Mouse (Mus musculus): ENCODE measurements around the gene Vwa1. TPM values are rescaled to one million over a fixed set of nuclear protein-coding genes. Genes with fewer than 3 reads are reported as not detected.

The Vwa1 gene
- polyA plus RNA-seq, 1 experiment from 2014 or later, result 34.0 TPM

DNA sequence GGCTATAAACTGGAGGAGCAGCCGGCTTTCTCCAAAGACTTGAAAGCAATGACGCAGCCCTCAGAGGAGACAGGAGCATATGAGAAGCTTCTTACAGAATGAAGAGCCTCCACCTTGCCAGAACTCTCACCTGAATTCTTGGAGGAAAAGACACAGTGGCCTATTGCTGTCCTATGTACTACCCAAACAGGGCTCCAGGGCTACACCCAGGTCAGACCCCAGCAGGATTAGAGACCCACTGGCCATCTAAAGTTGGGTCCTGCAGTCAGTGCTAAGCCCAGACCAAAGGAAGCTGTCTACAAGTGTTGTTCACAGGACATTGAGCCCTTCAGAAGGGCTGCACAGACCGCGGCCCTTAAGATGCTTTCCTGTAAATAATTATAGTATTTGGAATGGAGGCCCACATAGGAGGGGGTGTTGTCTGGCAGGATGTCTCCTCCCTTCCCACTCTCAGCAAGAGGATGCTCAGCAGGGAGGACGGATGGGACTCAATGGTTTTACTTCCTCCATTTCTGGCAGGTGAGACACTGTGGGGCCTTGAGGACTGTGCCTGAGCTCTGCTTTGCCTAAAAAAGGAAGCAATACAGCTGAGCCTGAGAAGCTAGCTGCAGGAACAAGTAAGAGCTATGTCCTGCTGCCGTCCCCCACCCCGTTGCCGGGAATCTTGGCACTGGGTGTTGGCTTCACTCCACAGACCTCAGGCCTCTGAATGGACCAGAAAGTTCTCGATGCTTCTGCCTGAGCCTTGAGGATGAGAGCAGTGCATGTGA lies 658 bp upstream of the Vwa1 start:
- Histone ChIP-seq H3K4me1 (ENCODE audit: control insufficient read depth, insufficient read depth, low read length) (peaks cover 31% of the 10 kb centered on the region), H3K36me3 (ENCODE audit: control insufficient read depth, insufficient read depth, low read length) (no peaks in the 10 kb centered on the region), H3K27me3 (ENCODE audit: control insufficient read depth, insufficient read depth, low read length) (no peaks in the 10 kb centered on the region), H3K4me3 (replicated peaks; ENCODE audit: low read length) (peak overlapping the region; percentile 58), H3K9ac (ENCODE audit: low read length) (peak overlapping the region; percentile 74), H3K9me3 (replicated peaks; ENCODE audit: control insufficient read depth, low read length) (no peaks in the 10 kb centered on the region), H3K27ac (ENCODE audit: low read length) (peak overlapping the region; percentile 94), H3K4me2 (ENCODE audit: low read depth, low read length) (peak overlapping the region; percentile 92)
- peak; percentile 51 for ATAC-seq (ENCODE audit: insufficient read depth, low FRiP score)
- WGBS, result 35% methylated on average over 9 of the region's 9 CpGs

DNA sequence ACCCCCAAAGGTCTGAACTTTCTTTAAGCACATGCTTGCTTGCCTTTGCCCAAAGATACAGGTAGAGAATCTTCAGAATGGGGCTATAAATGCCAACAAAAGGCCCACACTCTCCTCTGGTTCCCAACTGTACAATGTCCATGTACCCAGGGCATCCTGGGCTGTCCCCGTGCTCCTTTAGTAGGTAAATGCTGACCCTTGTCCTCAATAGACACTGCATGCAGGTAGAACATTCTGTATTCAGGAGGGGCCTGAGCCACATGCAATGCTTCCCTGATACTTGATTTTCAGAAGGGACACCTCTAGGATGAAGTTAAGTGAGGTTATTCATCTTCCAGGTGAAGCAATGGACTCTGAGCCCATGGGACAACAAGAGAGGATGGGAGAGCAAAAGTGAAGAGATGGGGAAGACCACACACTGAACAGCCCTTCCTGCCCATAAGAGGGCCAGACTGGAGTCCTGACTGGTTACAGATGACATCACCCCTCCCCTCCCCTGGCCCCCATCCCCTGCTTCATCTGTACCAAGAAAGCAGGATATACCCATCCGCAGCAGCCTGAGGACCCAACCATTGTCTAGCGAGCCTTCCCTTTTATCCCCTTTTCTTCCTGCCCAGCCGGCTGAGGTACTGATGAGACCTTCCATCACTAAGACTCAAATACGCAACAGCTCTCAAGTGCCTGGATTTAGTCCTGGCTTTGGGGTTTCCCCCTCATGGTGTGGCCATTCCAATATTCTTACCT lies 991 bp downstream of the Vwa1 start:
- peaks cover 35% of the 10 kb centered on the region for H3K4me1 ChIP-seq (ENCODE audit: control insufficient read depth, insufficient read depth, low read length)

DNA sequence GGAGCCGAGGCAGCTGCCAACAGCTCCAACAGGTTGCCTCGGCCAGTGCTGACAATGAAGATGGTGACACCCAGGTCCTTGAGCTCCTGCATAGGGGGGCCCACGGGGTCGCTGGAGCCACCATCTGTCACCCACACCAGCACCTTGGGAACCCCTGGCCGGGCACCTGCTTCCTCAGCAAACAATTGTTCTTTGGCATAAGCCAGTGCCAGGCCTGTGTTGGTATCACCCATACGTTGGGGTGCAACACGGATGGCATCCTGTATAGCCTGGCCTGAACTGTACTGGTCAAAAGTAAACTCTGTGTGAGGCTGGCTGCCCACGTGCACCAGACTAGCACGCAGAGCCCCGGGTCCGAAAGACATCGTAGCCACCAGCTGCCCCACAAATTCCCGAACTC lies 1.7 kb downstream of the Vwa1 start:
- 0 out of 2 replicates have a peak overlapping the region, but pooled peaks have one; percentile 58 for H3K4me3 ChIP-seq (replicated peaks; ENCODE audit: low read length)
- H3K27me3 ChIP-seq (ENCODE audit: control insufficient read depth, insufficient read depth, low read length), result no peaks in the 10 kb centered on the region
- WGBS, result 84% methylated on average over 13 of the region's 13 CpGs
- no peak overlapping the region for H3K27ac ChIP-seq (ENCODE audit: low read length)
- peaks cover 32% of the 10 kb centered on the region for H3K4me1 ChIP-seq (ENCODE audit: control insufficient read depth, insufficient read depth, low read length)
- H3K9me3 ChIP-seq (replicated peaks; ENCODE audit: control insufficient read depth, low read length), result no peaks in the 10 kb centered on the region
- no peak for ATAC-seq (ENCODE audit: insufficient read depth, low FRiP score)
- H3K36me3 ChIP-seq (ENCODE audit: control insufficient read depth, insufficient read depth, low read length), result no peaks in the 10 kb centered on the region
- 0 out of 2 replicates have a peak overlapping the region, but pooled peaks have one; percentile 74 for H3K9ac ChIP-seq (ENCODE audit: low read length)
- H3K4me2 ChIP-seq (ENCODE audit: low read depth, low read length), result peak overlapping the region; percentile 92; the same call in 1 of the 2 replicates

More for the DNA sequence above, 991 bp downstream of the Vwa1 start:
- peak overlapping the region; percentile 94; the same call in 1 of the 2 replicates for H3K27ac ChIP-seq (ENCODE audit: low read length)
- no peak for ATAC-seq (ENCODE audit: insufficient read depth, low FRiP score)
- no peaks in the 10 kb centered on the region for H3K27me3 ChIP-seq (ENCODE audit: control insufficient read depth, insufficient read depth, low read length)
- H3K36me3 ChIP-seq (ENCODE audit: control insufficient read depth, insufficient read depth, low read length), result no peaks in the 10 kb centered on the region
- 37% methylated on average over 5 of the region's 5 CpGs for WGBS
- peak overlapping the region; percentile 58 for H3K4me3 ChIP-seq (replicated peaks; ENCODE audit: low read length)
- peak overlapping the region; percentile 74 for H3K9ac ChIP-seq (ENCODE audit: low read length)
- H3K4me2 ChIP-seq (ENCODE audit: low read depth, low read length), result peak overlapping the region; percentile 92
- no peaks in the 10 kb centered on the region for H3K9me3 ChIP-seq (replicated peaks; ENCODE audit: control insufficient read depth, low read length)

DNA sequence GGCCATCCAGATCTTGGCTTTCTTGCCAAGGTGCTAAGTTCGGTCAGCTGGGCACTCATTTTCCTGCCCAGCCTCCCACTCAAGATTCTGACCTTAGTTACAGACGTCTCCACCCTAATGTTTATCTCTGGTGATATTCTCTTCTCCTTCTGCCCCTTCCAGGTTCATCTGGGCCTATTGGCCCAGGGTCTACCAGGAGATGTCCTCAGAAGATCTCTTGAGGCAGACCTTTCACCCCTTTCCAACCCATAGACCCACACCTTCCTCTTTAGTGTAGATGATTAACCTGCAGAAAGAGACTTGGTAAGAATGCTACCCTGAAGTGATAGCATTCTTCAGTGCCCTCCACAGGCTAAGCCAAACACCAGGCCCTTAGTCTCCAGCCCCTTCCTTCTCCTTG lies 2.8 kb downstream of the Vwa1 start:
- Histone ChIP-seq H3K36me3 (ENCODE audit: control insufficient read depth, insufficient read depth, low read length) (no peaks in the 10 kb centered on the region), H3K9ac (ENCODE audit: low read length) (no peak overlapping the region; the same call in 1 of the 2 replicates), H3K27me3 (ENCODE audit: control insufficient read depth, insufficient read depth, low read length) (no peaks in the 10 kb centered on the region), H3K4me3 (replicated peaks; ENCODE audit: low read length) (no peak overlapping the region), H3K9me3 (replicated peaks; ENCODE audit: control insufficient read depth, low read length) (no peaks in the 10 kb centered on the region), H3K4me2 (ENCODE audit: low read depth, low read length) (no peak overlapping the region), H3K4me1 (ENCODE audit: control insufficient read depth, insufficient read depth, low read length) (peaks cover 28% of the 10 kb centered on the region), H3K27ac (ENCODE audit: low read length) (no peak overlapping the region)
- 79% methylated on average over 2 of the region's 2 CpGs for WGBS
- ATAC-seq (ENCODE audit: insufficient read depth, low FRiP score), result no peak

DNA sequence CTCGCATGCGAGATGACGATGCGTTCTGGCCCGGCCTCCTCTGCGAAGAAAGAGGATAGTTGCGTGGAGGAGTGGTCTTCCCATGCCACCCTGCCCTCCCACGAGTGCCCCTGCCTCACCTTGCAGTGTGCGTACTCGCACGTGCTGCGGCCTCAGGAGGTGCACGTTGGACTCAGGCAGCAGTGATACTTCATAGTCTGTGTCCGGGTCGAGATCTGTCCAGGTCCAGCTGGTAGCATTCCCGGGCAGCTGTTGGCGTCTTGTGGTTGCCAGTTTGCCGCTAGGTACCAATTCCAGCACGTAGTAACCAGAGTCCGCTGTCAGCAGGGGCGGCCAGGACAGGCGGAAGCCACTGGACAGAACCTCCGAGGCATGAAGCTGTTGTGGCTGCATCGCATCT lies 3.9 kb downstream of the Vwa1 start:
- Histone ChIP-seq H3K9me3 (replicated peaks; ENCODE audit: control insufficient read depth, low read length) (no peaks in the 10 kb centered on the region), H3K4me2 (ENCODE audit: low read depth, low read length) (peak overlapping the region; percentile 81), H3K27ac (ENCODE audit: low read length) (no peak overlapping the region), H3K4me1 (ENCODE audit: control insufficient read depth, insufficient read depth, low read length) (peaks cover 20% of the 10 kb centered on the region), H3K36me3 (ENCODE audit: control insufficient read depth, insufficient read depth, low read length) (no peaks in the 10 kb centered on the region), H3K27me3 (ENCODE audit: control insufficient read depth, insufficient read depth, low read length) (no peaks in the 10 kb centered on the region), H3K9ac (ENCODE audit: low read length) (peak overlapping the region; percentile 79), H3K4me3 (replicated peaks; ENCODE audit: low read length) (peak overlapping the region; percentile 48)
- 37% methylated on average over 24 of the region's 24 CpGs for WGBS
- ATAC-seq (ENCODE audit: insufficient read depth, low FRiP score), result no peak

DNA sequence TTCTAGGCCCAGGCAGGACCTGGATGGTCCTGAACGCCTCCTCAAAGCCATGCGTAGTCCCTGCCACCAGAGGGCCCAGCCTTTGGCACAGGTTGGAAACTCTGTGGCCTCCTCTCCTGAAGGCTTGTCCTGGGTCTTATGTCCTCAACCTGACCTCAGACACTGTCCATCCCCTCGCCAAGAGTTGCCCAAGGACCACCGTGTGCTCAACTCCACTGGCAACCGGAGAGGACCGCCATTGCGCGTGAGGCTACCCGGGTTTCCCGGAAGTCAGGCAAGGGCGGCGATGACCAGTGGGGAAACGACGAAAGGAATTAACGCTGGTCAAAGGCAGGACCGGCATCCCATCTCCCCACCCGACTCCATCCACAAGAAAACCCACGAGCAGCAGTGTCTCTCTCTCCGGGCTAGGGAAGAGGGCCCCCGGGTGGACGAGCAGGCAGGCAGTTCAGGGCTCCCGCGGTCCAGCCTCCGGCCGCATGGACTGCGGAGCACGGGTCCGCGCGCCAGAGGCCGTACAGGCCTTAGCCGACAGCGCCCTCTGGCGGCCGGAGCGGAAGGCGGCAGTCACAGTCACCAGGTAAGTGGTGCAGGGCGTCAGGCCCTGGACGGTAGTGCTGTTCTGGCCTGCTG lies 4.5 kb downstream of the Vwa1 start:
- peaks cover 14% of the 10 kb centered on the region for H3K4me1 ChIP-seq (ENCODE audit: control insufficient read depth, insufficient read depth, low read length)
- H3K9ac ChIP-seq (ENCODE audit: low read length), result peak overlapping the region; percentile 79
- WGBS, result under 1% methylated on average over 39 of the region's 39 CpGs
- peak overlapping the region; percentile 81 for H3K4me2 ChIP-seq (ENCODE audit: low read depth, low read length)
- H3K9me3 ChIP-seq (replicated peaks; ENCODE audit: control insufficient read depth, low read length), result no peaks in the 10 kb centered on the region
- peak; percentile 88 for ATAC-seq (ENCODE audit: insufficient read depth, low FRiP score)
- no peaks in the 10 kb centered on the region for H3K27me3 ChIP-seq (ENCODE audit: control insufficient read depth, insufficient read depth, low read length)
- no peaks in the 10 kb centered on the region for H3K36me3 ChIP-seq (ENCODE audit: control insufficient read depth, insufficient read depth, low read length)
- H3K4me3 ChIP-seq (replicated peaks; ENCODE audit: low read length), result peak overlapping the region; percentile 48
- peak overlapping the region; percentile 70 for H3K27ac ChIP-seq (ENCODE audit: low read length)

DNA sequence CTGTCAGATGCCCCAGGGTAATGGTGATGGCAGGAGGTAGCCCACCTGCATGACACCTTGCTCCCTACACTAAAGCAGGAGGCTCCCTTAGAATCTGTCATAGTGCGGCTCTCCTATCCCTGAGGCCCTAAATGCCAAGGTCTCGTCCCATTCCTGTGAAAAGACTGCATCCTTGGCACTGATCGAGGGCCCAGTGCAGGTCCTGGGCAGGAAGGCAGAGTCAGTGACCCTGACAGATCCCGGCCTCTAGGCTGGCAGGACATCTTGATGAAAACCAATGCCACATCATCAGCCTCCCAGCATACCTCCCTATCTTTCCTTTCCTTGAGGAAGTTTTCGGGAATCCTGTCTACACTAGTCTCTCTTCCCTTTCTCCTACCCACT lies 5.0 kb downstream of the Vwa1 start:
- no peaks in the 10 kb centered on the region for H3K9me3 ChIP-seq (replicated peaks; ENCODE audit: control insufficient read depth, low read length)
- 66% methylated on average over 5 of the region's 5 CpGs for WGBS
- no peaks in the 10 kb centered on the region for H3K27me3 ChIP-seq (ENCODE audit: control insufficient read depth, insufficient read depth, low read length)
- ATAC-seq (ENCODE audit: insufficient read depth, low FRiP score), result no peak
- H3K4me1 ChIP-seq (ENCODE audit: control insufficient read depth, insufficient read depth, low read length), result peaks cover 12% of the 10 kb centered on the region
- H3K4me3 ChIP-seq (replicated peaks; ENCODE audit: low read length), result peak overlapping the region; percentile 48
- peak overlapping the region; percentile 81 for H3K4me2 ChIP-seq (ENCODE audit: low read depth, low read length)
- H3K9ac ChIP-seq (ENCODE audit: low read length), result peak overlapping the region; percentile 79
- H3K36me3 ChIP-seq (ENCODE audit: control insufficient read depth, insufficient read depth, low read length), result no peaks in the 10 kb centered on the region
- 0 out of 2 replicates have a peak overlapping the region, but pooled peaks have one; percentile 70 for H3K27ac ChIP-seq (ENCODE audit: low read length)

DNA sequence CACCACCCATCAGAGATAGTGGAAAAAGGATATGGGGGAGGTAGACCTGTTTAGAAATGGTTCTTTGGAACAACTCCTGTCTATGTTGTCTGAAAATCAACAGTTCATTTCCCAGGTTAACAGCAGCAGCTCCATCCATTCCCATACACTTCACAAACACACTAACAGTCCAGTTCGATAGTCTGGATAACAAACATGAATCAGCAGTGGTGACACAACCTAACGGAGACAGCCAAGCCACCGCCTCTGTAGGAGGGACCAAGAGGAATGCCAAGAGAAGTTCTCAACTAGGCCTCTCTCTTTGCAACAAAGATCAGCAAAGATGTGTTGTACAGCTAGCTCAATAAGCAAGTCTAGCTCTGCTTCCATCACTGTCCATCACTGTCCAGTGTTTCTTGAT lies 12.1 kb downstream of the Vwa1 start:
- Histone ChIP-seq H3K27ac (ENCODE audit: low read length) (no peak overlapping the region), H3K9me3 (replicated peaks; ENCODE audit: control insufficient read depth, low read length) (no peaks in the 10 kb centered on the region), H3K4me3 (replicated peaks; ENCODE audit: low read length) (no peak overlapping the region), H3K9ac (ENCODE audit: low read length) (no peak overlapping the region), H3K36me3 (ENCODE audit: control insufficient read depth, insufficient read depth, low read length) (no peaks in the 10 kb centered on the region), H3K27me3 (ENCODE audit: control insufficient read depth, insufficient read depth, low read length) (no peaks in the 10 kb centered on the region), H3K4me1 (ENCODE audit: control insufficient read depth, insufficient read depth, low read length) (peaks cover 15% of the 10 kb centered on the region), H3K4me2 (ENCODE audit: low read depth, low read length) (no peak overlapping the region)
- no peak for ATAC-seq (ENCODE audit: insufficient read depth, low FRiP score)
- 78% methylated on average over 3 of the region's 3 CpGs for WGBS

Measured in stomach, embryonic 16.5 days (tissue).